Mouse (Mus musculus) ES-Bruce4 (cell line): ENCODE results near the gene Them5. TPM values are rescaled to one million over a fixed set of nuclear protein-coding genes. Genes with fewer than 3 reads are reported as not detected.
A peak's percentile ranks its signal among the peaks of the same experiment; 100 is the strongest.

Source experiments
- H3K27ac ChIP-seq: 2 replicates; pipeline ENCODE4 v1.5.1; 2012; ENCODE audit warnings: low read length, inconsistent platforms; ENCODE audit not compliant: insufficient read depth
- H3K27me3 ChIP-seq: 2 replicates; pipeline ENCODE4 v1.6.1; 2012; ENCODE audit warnings: mild to moderate bottlenecking, low read length, inconsistent platforms; ENCODE audit not compliant: control insufficient read depth, poor library complexity, insufficient read depth, severe bottlenecking
- H3K36me3 ChIP-seq: 2 replicates; pipeline ENCODE4 v1.6.1; 2012; ENCODE audit warnings: inconsistent platforms, mild to moderate bottlenecking, low read length, moderate library complexity; ENCODE audit not compliant: control insufficient read depth, poor library complexity, insufficient read depth, severe bottlenecking
- H3K4me1 ChIP-seq: one replicate; pipeline ENCODE4 v1.8.1; 2011; ENCODE audit warnings: low read length; ENCODE audit not compliant: control insufficient read depth, insufficient read depth
- H3K4me3 ChIP-seq: 2 replicates; pipeline ENCODE4 v1.5.1; 2011; ENCODE audit warnings: low read depth, mild to moderate bottlenecking, low read length
- H3K9ac ChIP-seq: 2 replicates; pipeline ENCODE4 v1.6.1; 2012; ENCODE audit warnings: low read depth, mild to moderate bottlenecking, inconsistent platforms; ENCODE audit not compliant: poor library complexity, severe bottlenecking
- H3K9me3 ChIP-seq: replicated peaks from 2 replicates; pipeline ENCODE4 v1.6.1; 2012; ENCODE audit warnings: mild to moderate bottlenecking, low read length, inconsistent platforms; ENCODE audit not compliant: control insufficient read depth, poor library complexity, insufficient read depth, severe bottlenecking
- CTCF ChIP-seq: IDR thresholded peaks from one replicate; pipeline ENCODE4 v1.8.1; 2011; ENCODE audit warnings: low read depth, low read length
- EP300 ChIP-seq: IDR thresholded peaks from 2 replicates; pipeline ENCODE4 v1.6.1; 2011; ENCODE audit warnings: low read depth, low read length; ENCODE audit not compliant: insufficient read depth
- POLR2A ChIP-seq: IDR thresholded peaks from one replicate; pipeline ENCODE4 v1.8.1; 2011; ENCODE audit warnings: low read length; ENCODE audit not compliant: insufficient read depth
- polyA plus RNA-seq: library from polyadenylated mRNA; stranded (reverse); fragments of >200 nt; gene quantifications from 2 replicates; pipeline ENCODE4 v1.2.4, GENCODE M21; 2011; ENCODE audit warnings: low read depth; ENCODE audit not compliant: missing spikeins, insufficient read depth, insufficient read length

The Them5 gene
- polyA plus RNA-seq: 0.48 and 0.90 TPM in 2 replicates

DNA sequence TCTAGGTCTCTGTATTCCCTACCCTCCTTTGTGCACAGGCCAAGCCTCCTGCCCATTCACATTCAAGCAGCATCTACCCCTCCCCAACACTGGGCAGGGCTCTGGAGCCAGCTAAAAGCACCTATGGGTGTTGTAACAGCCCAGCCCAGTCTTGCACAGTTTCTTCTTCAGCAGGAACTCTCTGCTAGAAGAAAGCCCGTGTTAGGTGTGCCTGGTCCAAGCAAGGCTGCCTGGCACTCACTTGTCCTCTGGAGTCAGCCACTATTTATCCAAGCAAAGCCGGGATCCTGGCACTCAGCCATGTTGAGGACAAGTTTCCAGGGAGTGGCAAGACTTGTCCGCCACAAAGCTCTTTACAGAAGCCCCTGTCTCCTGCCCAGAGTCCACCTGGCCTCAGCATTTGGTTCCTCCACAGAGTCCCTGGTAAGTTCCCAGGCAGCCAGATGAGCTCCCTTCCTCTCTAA is at the start of gene Them5:
TSS of gene Them5 (plus strand) at position 141 of the 464 bp plus-strand sequence.
- H3K4me1 ChIP-seq: no peaks in the 10 kb centered on the region
- H3K9ac ChIP-seq: no peak within 1 kb of the TSS
- TF ChIP-seq CTCF: no peak
- TF ChIP-seq POLR2A: no peak
- TF ChIP-seq EP300: no peak
- H3K36me3 ChIP-seq: no peaks in the 10 kb centered on the region
- no peak within 1 kb of the TSS for H3K27ac ChIP-seq
- H3K4me3 ChIP-seq: no peak within 1 kb of the TSS
- H3K9me3 ChIP-seq: no peaks in the 10 kb centered on the region
- H3K27me3 ChIP-seq: no peaks in the 10 kb centered on the region

GRCm38 (mm10) chr3:94305457-94305856 is 36.4 kb upstream of the Them5 start:
- Histone ChIP-seq H3K36me3 (no peaks in the 10 kb centered on the region), H3K9me3 (no peaks in the 10 kb centered on the region), H3K27me3 (no peaks in the 10 kb centered on the region), H3K4me3 (no peak overlapping the region), H3K9ac (no peak overlapping the region), H3K27ac (no peak overlapping the region), H3K4me1 (peaks cover 3% of the 10 kb centered on the region)
- TF ChIP-seq CTCF (no peak), POLR2A (no peak), EP300 (no peak)

DNA sequence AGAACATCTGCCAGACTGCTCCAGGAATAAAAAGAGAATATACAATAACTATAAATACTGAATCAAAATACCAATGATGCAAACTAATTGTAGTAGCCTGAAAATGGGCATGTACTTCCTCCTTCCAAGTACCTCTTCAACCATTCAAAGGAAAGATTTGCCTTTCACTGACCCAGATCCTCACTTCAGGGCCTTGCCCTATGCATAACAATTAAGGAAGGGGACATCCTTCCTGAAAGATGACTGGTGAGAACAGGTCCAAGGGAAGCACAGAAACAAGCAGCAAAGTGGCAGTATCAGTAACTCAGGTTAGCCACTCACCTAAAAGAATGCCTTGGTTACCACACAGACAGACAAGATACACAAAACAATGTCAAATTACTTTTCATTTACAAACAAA is 34.9 kb upstream of the Them5 start:
- H3K27ac ChIP-seq: no peak overlapping the region
- H3K27me3 ChIP-seq: no peaks in the 10 kb centered on the region
- no peaks in the 10 kb centered on the region for H3K9me3 ChIP-seq
- TF ChIP-seq EP300: no peak
- TF ChIP-seq POLR2A: no peak
- TF ChIP-seq CTCF: no peak
- no peaks in the 10 kb centered on the region for H3K36me3 ChIP-seq
- H3K9ac ChIP-seq: no peak overlapping the region
- H3K4me1 ChIP-seq: peaks cover 3% of the 10 kb centered on the region
- no peak overlapping the region for H3K4me3 ChIP-seq

DNA sequence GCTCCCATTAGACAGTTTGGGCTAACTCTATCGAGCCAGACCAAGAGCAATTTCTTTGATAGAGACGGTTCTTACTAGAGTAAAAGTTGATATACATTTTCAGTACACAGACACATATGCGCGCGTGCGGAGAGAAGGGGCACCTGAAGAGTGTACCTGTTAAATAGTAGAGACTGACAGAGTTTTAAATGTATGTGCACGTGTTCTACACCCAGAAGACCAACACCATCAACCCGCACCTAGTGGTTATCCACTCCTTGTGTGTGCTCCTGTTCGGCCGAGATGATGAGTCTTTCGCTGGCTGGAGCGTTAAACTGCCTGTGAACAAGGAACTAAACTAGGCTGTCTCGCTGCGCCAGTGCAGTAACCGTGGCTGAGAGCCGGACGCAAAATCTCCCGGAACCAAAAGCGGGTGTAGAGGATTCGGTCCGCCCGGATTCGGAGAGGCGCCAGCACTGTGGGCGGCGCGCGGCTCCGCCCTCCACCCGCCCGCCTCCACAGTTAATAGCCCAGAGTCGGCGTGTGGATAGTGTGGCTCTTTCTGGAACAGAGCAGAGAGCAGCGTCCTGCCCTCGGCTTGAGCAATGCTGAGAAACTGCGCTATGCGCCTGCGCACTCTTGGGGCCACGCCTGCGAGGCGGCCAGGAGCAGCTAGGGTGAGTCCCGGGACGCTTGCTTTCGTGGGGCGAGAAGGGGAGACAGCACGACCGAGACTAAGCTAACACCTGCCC is 32.1 kb upstream of the Them5 start, which contains the start of gene Them4:
TSS of gene Them4 (plus strand) at position 457 of the 731 bp plus-strand sequence.
- Histone ChIP-seq H3K4me1 (peaks cover 3% of the 10 kb centered on the region), H3K9me3 (no peaks in the 10 kb centered on the region), H3K27me3 (no peaks in the 10 kb centered on the region), H3K4me3 (peak within 1 kb of the TSS; percentile 68), H3K9ac (peak within 1 kb of the TSS; percentile 50), H3K36me3 (no peaks in the 10 kb centered on the region), H3K27ac (peak within 1 kb of the TSS; percentile 16; the same call in 1 of the 2 replicates)
- 0 out of 2 replicates have a peak, but pooled peaks have one; percentile 44 for TF ChIP-seq EP300
- TF ChIP-seq CTCF: no peak
- peak; percentile 56 for TF ChIP-seq POLR2A

- H3K9me3 ChIP-seq: no peaks in the 10 kb centered on the region
- peak overlapping the region; percentile 50 for H3K9ac ChIP-seq
- no peak for TF ChIP-seq EP300
- no peak for TF ChIP-seq POLR2A
- no peak for TF ChIP-seq CTCF
- peaks cover 3% of the 10 kb centered on the region for H3K4me1 ChIP-seq
- H3K4me3 ChIP-seq: peak overlapping the region; percentile 68
- H3K27ac ChIP-seq: peak overlapping the region; percentile 16; the same call in 1 of the 2 replicates
- no peaks in the 10 kb centered on the region for H3K27me3 ChIP-seq
- no peaks in the 10 kb centered on the region for H3K36me3 ChIP-seq
Observed at GRCm38 (mm10) chr3:94310491-94310890, 31.4 kb upstream of the Them5 start.

GRCm38 (mm10) chr3:94310911-94311310 is 31.0 kb upstream of the Them5 start:
- no peaks in the 10 kb centered on the region for H3K36me3 ChIP-seq
- peaks cover 3% of the 10 kb centered on the region for H3K4me1 ChIP-seq
- TF ChIP-seq POLR2A (no peak), CTCF (no peak), EP300 (no peak)
- H3K4me3 ChIP-seq: no peak overlapping the region
- peak overlapping the region; percentile 50; the same call in 1 of the 2 replicates for H3K9ac ChIP-seq
- no peak overlapping the region for H3K27ac ChIP-seq
- no peaks in the 10 kb centered on the region for H3K9me3 ChIP-seq
- no peaks in the 10 kb centered on the region for H3K27me3 ChIP-seq
